Mouse (Mus musculus) CH12.LX (cell line): ENCODE measurements around the gene Igdcc4. TPM values are rescaled to one million over a fixed set of nuclear protein-coding genes. Genes with fewer than 3 reads are reported as not detected.

ENCODE experiments used
- DNase-seq: peaks from one replicate; pipeline ENCODE4 v3.0.0-alpha.2; 2013; ENCODE audit errors: extremely low read depth
- H3K27ac ChIP-seq: 2 replicates; pipeline ENCODE4 v1.5.1; 2012; ENCODE audit warnings: low read depth, mild to moderate bottlenecking, control low read depth, moderate library complexity; ENCODE audit not compliant: insufficient read depth
- H3K27me3 ChIP-seq: replicated peaks from 2 replicates; pipeline ENCODE3; 2012; ENCODE audit warnings: inconsistent platforms
- H3K36me3 ChIP-seq, 2 experiments: replicated peaks in 1 of 2; 2 replicates each; pipeline versions ENCODE3 to v1.6.1; 2012; ENCODE audit warnings: inconsistent platforms in 1 of 2, low read length in 1 of 2, mild to moderate bottlenecking in 1 of 2, mixed read lengths in 1 of 2, moderate library complexity in 1 of 2; ENCODE audit not compliant: control insufficient read depth in 1 of 2, insufficient read depth in 1 of 2
- H3K4me1 ChIP-seq, 2 experiments: 2 replicates each; pipeline ENCODE4 v1.6.1; 2012; ENCODE audit warnings: inconsistent platforms in 1 of 2, moderate library complexity in 1 of 2; ENCODE audit not compliant: insufficient read depth in 2 of 2, control insufficient read depth in 1 of 2
- H3K4me2 ChIP-seq: 2 replicates; pipeline ENCODE4 v1.6.1; 2012; ENCODE audit warnings: low read depth, mild to moderate bottlenecking, control low read depth; ENCODE audit not compliant: poor library complexity, insufficient read depth, severe bottlenecking
- H3K4me3 ChIP-seq, 3 experiments: fragments of 150-350 bp in 1 of 3; sonication (generic) in 1 of 3; replicated peaks in 1 of 3; 2 replicates each; pipeline versions ENCODE3 to v1.5.1; 2011 to 2012; ENCODE audit warnings: low read depth in 2 of 3, low read length in 2 of 3, mild to moderate bottlenecking in 2 of 3, moderate library complexity in 2 of 3, control low read depth in 1 of 3, improper control_type of control experiment in 1 of 3, inconsistent platforms in 1 of 3, mixed read lengths in 1 of 3; ENCODE audit not compliant: poor library complexity in 1 of 3
- H3K79me2 ChIP-seq: replicated peaks from 2 replicates; pipeline ENCODE4 v1.6.1; 2012; ENCODE audit warnings: mild to moderate bottlenecking, moderate library complexity; ENCODE audit not compliant: control insufficient read depth, poor library complexity, insufficient read depth, severe bottlenecking; ENCODE audit errors: extremely low read depth
- H3K9ac ChIP-seq: 2 replicates; pipeline ENCODE4 v1.6.1; 2012; ENCODE audit warnings: low read depth, mild to moderate bottlenecking, control low read depth, moderate library complexity; ENCODE audit not compliant: insufficient read depth
- H3K9me3 ChIP-seq: replicated peaks from 2 replicates; pipeline ENCODE3; 2012; ENCODE audit warnings: low read length, inconsistent platforms, mixed read lengths
- BHLHE40 ChIP-seq: IDR thresholded peaks from 2 replicates; pipeline ENCODE4 v1.6.1; 2011; ENCODE audit warnings: mild to moderate bottlenecking, low read depth, low read length, improper control_type of control experiment
- CHD1 ChIP-seq: IDR thresholded peaks from 2 replicates; pipeline ENCODE4 v1.6.1; 2012; ENCODE audit warnings: low read depth, low read length, improper control_type of control experiment, inconsistent platforms
- E2F4 ChIP-seq: IDR thresholded peaks from 2 replicates; pipeline ENCODE4 v1.6.1; 2011; ENCODE audit warnings: low read depth, low read length, improper control_type of control experiment; ENCODE audit not compliant: insufficient replicate concordance
- ELF1 ChIP-seq: IDR thresholded peaks from 2 replicates; pipeline ENCODE4 v1.6.1; 2014; ENCODE audit warnings: low read depth, mild to moderate bottlenecking, inconsistent platforms, low read length, improper control_type of control experiment
- EP300 ChIP-seq: IDR thresholded peaks from 2 replicates; pipeline ENCODE4 v1.6.1; 2011; ENCODE audit warnings: low read length, improper control_type of control experiment
- ETS1 ChIP-seq: conservative IDR thresholded peaks from 2 replicates; pipeline ENCODE4 v1.6.1; 2012; ENCODE audit warnings: low read depth, mild to moderate bottlenecking, inconsistent platforms, low read length, improper control_type of control experiment, moderate library complexity
- GABPA ChIP-seq: IDR thresholded peaks from 2 replicates; pipeline ENCODE4 v1.6.1; 2012; ENCODE audit warnings: low read depth, low read length, improper control_type of control experiment, inconsistent platforms; ENCODE audit not compliant: insufficient replicate concordance
- HCFC1 ChIP-seq: IDR thresholded peaks from 2 replicates; pipeline ENCODE4 v1.6.1; 2012; ENCODE audit warnings: low read depth, mild to moderate bottlenecking, inconsistent platforms, low read length, improper control_type of control experiment
- IRF4 ChIP-seq: IDR thresholded peaks from 2 replicates; pipeline ENCODE4 v1.6.1; 2014; ENCODE audit warnings: low read depth, mild to moderate bottlenecking, inconsistent platforms, low read length, improper control_type of control experiment
- KAT2A ChIP-seq: IDR thresholded peaks from 2 replicates; pipeline ENCODE4 v1.6.1; 2012; ENCODE audit warnings: low read length, improper control_type of control experiment, inconsistent platforms; ENCODE audit not compliant: insufficient replicate concordance
- MAX ChIP-seq: IDR thresholded peaks from 2 replicates; pipeline ENCODE4 v1.6.1; 2011; ENCODE audit warnings: low read length, improper control_type of control experiment
- MAZ ChIP-seq: IDR thresholded peaks from 2 replicates; pipeline ENCODE4 v1.6.1; 2012; ENCODE audit warnings: low read depth, mild to moderate bottlenecking, inconsistent platforms, low read length, improper control_type of control experiment, moderate library complexity
- MEF2A ChIP-seq: IDR thresholded peaks from 2 replicates; pipeline ENCODE4 v1.6.1; 2014; ENCODE audit warnings: low read depth, mild to moderate bottlenecking, inconsistent platforms, low read length, improper control_type of control experiment, borderline replicate concordance
- MYC ChIP-seq: IDR thresholded peaks from 2 replicates; pipeline ENCODE4 v1.6.1; 2011; ENCODE audit warnings: low read depth, mild to moderate bottlenecking, improper control_type of control experiment, low read length
- NELFE ChIP-seq: IDR thresholded peaks from 2 replicates; pipeline ENCODE4 v1.6.1; 2011; ENCODE audit warnings: low read depth, low read length, improper control_type of control experiment
- NRF1 ChIP-seq: IDR thresholded peaks from 2 replicates; pipeline ENCODE4 v1.6.1; 2014; ENCODE audit warnings: low read depth, mild to moderate bottlenecking, inconsistent platforms, low read length, improper control_type of control experiment, moderate library complexity
- POLR2A ChIP-seq: IDR thresholded peaks from 2 replicates; pipeline ENCODE4 v1.6.1; 2011; ENCODE audit warnings: low read depth, mild to moderate bottlenecking, improper control_type of control experiment, low read length
- POLR2AphosphoS2 ChIP-seq: IDR thresholded peaks from 2 replicates; pipeline ENCODE4 v1.6.1; 2011; ENCODE audit warnings: low read depth, low read length, improper control_type of control experiment
- RAD21 ChIP-seq: IDR thresholded peaks from 2 replicates; pipeline ENCODE4 v1.6.1; 2011; ENCODE audit warnings: low read depth, mild to moderate bottlenecking, low read length, improper control_type of control experiment, moderate library complexity
- RCOR1 ChIP-seq: conservative IDR thresholded peaks from 2 replicates; pipeline ENCODE4 v1.6.1; 2012; ENCODE audit warnings: low read depth, mild to moderate bottlenecking, inconsistent platforms, low read length, improper control_type of control experiment
- SIN3A ChIP-seq: IDR thresholded peaks from 2 replicates; pipeline ENCODE4 v1.6.1; 2012; ENCODE audit warnings: low read length, improper control_type of control experiment, inconsistent platforms
- TBP ChIP-seq: conservative IDR thresholded peaks from 2 replicates; pipeline ENCODE4 v1.6.1; 2011; ENCODE audit warnings: low read depth, low read length, improper control_type of control experiment
- TCF12 ChIP-seq: IDR thresholded peaks from 2 replicates; pipeline ENCODE4 v1.6.1; 2014; ENCODE audit warnings: low read depth, mild to moderate bottlenecking, inconsistent platforms, low read length, improper control_type of control experiment
- UBTF ChIP-seq: IDR thresholded peaks from 2 replicates; pipeline ENCODE4 v1.6.1; 2012; ENCODE audit warnings: low read depth, mild to moderate bottlenecking, inconsistent platforms, low read length, improper control_type of control experiment, moderate library complexity
- USF2 ChIP-seq: conservative IDR thresholded peaks from 2 replicates; pipeline ENCODE4 v1.6.1; 2011; ENCODE audit warnings: low read depth, low read length, improper control_type of control experiment
- ZC3H11A ChIP-seq: IDR thresholded peaks from 2 replicates; pipeline ENCODE4 v1.6.1; 2012; ENCODE audit warnings: low read depth, mild to moderate bottlenecking, inconsistent platforms, low read length, improper control_type of control experiment
- ZKSCAN1 ChIP-seq: IDR thresholded peaks from 2 replicates; pipeline ENCODE4 v1.6.1; 2012; ENCODE audit warnings: low read depth, inconsistent platforms, low read length, improper control_type of control experiment, borderline replicate concordance
- ZMIZ1 ChIP-seq: IDR thresholded peaks from 2 replicates; pipeline ENCODE4 v1.6.1; 2012; ENCODE audit warnings: low read depth, mild to moderate bottlenecking, inconsistent platforms, low read length, improper control_type of control experiment
- ZNF384 ChIP-seq: IDR thresholded peaks from 2 replicates; pipeline ENCODE4 v1.6.1; 2012; ENCODE audit warnings: low read depth, low read length, improper control_type of control experiment, inconsistent platforms
- dilution Hi-C: fragments of 300-500 bp; cut with MboI; formaldehyde crosslinking; loops from 2 replicates; pipeline ENCODE4 v1.14.3; 2020; ENCODE audit warnings: low sequenced_read_pairs; ENCODE audit not compliant: extremely low pct_unique_long_range_greater_than_20kb, extremely low pct_ligation_motif_present
- in situ Hi-C: fragments of 300-500 bp; cut with MboI; formaldehyde crosslinking; loops from 3 replicates; pipeline ENCODE4 v1.14.3; 2019; ENCODE audit warnings: low sequenced_read_pairs, low pct_ligation_motif_present, low pct_unique_long_range_greater_than_20kb, mixed read lengths
- polyA plus RNA-seq: library from polyadenylated mRNA; unstranded; fragments of >175 nt; gene quantifications from 2 replicates; pipeline ENCODE4 v1.2.1, GENCODE M21; 2012; ENCODE audit warnings: low read depth; ENCODE audit not compliant: insufficient read length
- total RNA-seq, 2 experiments: library from RNA; depleted of rRNA; stranded (reverse); fragments of 300-350 nt in 1 of 2; fragments of >200 nt in 1 of 2; gene quantifications; 2 replicates each; pipeline ENCODE4 v1.2.3; 2012 to 2014

The Igdcc4 gene
- total and polyA plus RNA-seq, 3 experiments = 0.13 to 0.23 TPM; not detected in 1

DNA sequence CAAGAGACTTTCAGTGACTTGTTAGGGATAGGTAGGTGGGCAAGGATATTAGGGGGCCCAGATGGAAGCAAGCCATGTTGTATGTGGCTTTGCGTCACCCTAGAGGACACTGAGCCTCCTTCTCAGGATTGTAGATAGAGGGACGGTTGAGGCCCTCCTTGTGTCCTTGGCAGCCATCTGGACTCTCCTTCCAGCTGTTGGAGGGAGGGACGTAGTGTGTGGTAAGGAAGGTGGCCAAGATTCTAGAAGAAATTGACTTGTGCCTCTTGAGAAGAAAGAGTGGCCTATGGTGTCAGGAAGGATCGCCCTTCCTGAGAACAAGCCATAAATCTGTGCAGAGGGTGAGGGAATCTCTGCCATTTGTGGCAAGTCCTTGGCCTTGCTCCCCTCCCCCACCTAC lies 5.5 kb downstream of the Igdcc4 start:
- no peak overlapping the region for H3K4me3 ChIP-seq
- DNase-seq = no peak
- in situ Hi-C loops = no loop called here
- H3K9me3 ChIP-seq = peaks cover 3% of the 10 kb centered on the region
- dilution Hi-C loops = no loop called here
- H3K27me3 ChIP-seq = no peaks in the 10 kb centered on the region
- peaks cover 4 to 20% of the 10 kb centered on the region in 2 experiments for H3K4me1 ChIP-seq
- H3K9ac ChIP-seq = no peak overlapping the region
- H3K4me2 ChIP-seq = no peak overlapping the region
- TF ChIP-seq IRF4 (no peak), RAD21 (no peak), TCF12 (no peak), USF2 (no peak), NRF1 (no peak), E2F4 (no peak), ZKSCAN1 (no peak), KAT2A (no peak), TBP (no peak), RCOR1 (no peak), MAZ (no peak), SIN3A (no peak), ELF1 (no peak), GABPA (no peak), POLR2AphosphoS2 (no peak), CHD1 (no peak), HCFC1 (no peak)
- H3K79me2 ChIP-seq = no peaks in the 10 kb centered on the region
- no peak overlapping the region for H3K27ac ChIP-seq
- no peaks in the 10 kb centered on the region for H3K36me3 ChIP-seq

DNA sequence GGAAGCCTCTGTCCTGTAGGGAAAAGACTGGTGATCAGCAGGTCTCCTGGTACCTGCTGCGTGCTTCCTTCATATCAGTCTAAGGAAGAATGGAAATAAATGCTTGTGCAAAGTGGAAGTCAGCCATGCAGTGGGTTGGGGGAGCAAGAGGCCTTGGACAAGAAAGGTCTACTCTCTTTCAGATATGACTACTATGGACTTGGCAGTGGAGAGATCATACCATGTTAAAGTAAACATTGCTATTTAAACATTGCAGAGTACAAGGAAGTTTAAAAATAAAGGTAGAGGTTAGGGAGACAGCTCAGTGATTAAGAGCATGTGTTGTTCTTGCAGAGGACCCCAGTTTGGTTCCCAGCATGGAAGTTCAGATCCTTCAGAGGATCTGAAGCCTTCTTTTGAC lies 6.6 kb downstream of the Igdcc4 start:
- no peak overlapping the region for H3K4me2 ChIP-seq
- no peak for DNase-seq
- H3K27me3 ChIP-seq = no peaks in the 10 kb centered on the region
- in situ Hi-C loops = no loop called here
- H3K4me3 ChIP-seq = no peak overlapping the region
- no peaks in the 10 kb centered on the region for H3K9me3 ChIP-seq
- TF ChIP-seq BHLHE40 (no peak), NELFE (no peak), ZMIZ1 (no peak), ZNF384 (no peak), EP300 (no peak), MEF2A (no peak), POLR2A (no peak), NRF1 (no peak), TCF12 (no peak), MYC (no peak), MAX (no peak), POLR2AphosphoS2 (no peak), ZKSCAN1 (no peak), ZC3H11A (no peak), RAD21 (no peak), ETS1 (no peak), UBTF (no peak)
- no peaks in the 10 kb centered on the region for H3K79me2 ChIP-seq
- H3K9ac ChIP-seq = no peak overlapping the region
- peaks cover 4 to 20% of the 10 kb centered on the region in 2 experiments for H3K4me1 ChIP-seq
- H3K36me3 ChIP-seq = no peaks in the 10 kb centered on the region
- dilution Hi-C loops = no loop called here
- no peak overlapping the region for H3K27ac ChIP-seq
